Mouse (Mus musculus) MEL (cell line): ENCODE measurements at regions not wholly inside any gene's neighbourhood (a gene's known extent, or its start where the extent isn't known, plus 50 kb on each side); places are given as distances from the start of the nearest gene placed in this dataset.

Experiments
- CTCF ChIP-seq, 3 experiments: IDR thresholded peaks in 2 of 3; conservative IDR thresholded peaks in 1 of 3; 2 replicates each; pipeline ENCODE4 v1.5.1; 2011 to 2012; ENCODE audit warnings: low read length in 3 of 3, low read depth in 2 of 3, mild to moderate bottlenecking in 2 of 3, improper control_type of control experiment in 1 of 3, inconsistent platforms in 1 of 3, mixed read lengths in 1 of 3, moderate library complexity in 1 of 3; ENCODE audit not compliant: control insufficient read depth in 1 of 3, insufficient read depth in 1 of 3, poor library complexity in 1 of 3, severe bottlenecking in 1 of 3
- GABPA ChIP-seq: IDR thresholded peaks from 2 replicates; pipeline ENCODE4 v1.6.1; 2012; ENCODE audit warnings: low read depth, mild to moderate bottlenecking, inconsistent platforms, low read length, improper control_type of control experiment, moderate library complexity
- KAT2A ChIP-seq: conservative IDR thresholded peaks from 2 replicates; pipeline ENCODE4 v1.6.1; 2012; ENCODE audit warnings: low read depth, low read length, improper control_type of control experiment, inconsistent platforms
- MYC ChIP-seq: IDR thresholded peaks from 2 replicates; pipeline ENCODE4 v1.6.1; 2011; ENCODE audit warnings: low read depth, mild to moderate bottlenecking, low read length, improper control_type of control experiment, moderate library complexity
- POLR2A ChIP-seq, 2 experiments: IDR thresholded peaks; 2 replicates each; pipeline ENCODE4 v1.6.1; 2011 to 2012; ENCODE audit warnings: low read length in 2 of 2, mild to moderate bottlenecking in 2 of 2, control low read depth in 1 of 2, improper control_type of control experiment in 1 of 2, low read depth in 1 of 2, moderate library complexity in 1 of 2; ENCODE audit not compliant: control insufficient read depth in 1 of 2, insufficient read depth in 1 of 2, poor library complexity in 1 of 2
- UBTF ChIP-seq: IDR thresholded peaks from 2 replicates; pipeline ENCODE4 v1.6.1; 2012; ENCODE audit warnings: low read depth, mild to moderate bottlenecking, inconsistent platforms, low read length, improper control_type of control experiment, moderate library complexity, borderline replicate concordance; ENCODE audit not compliant: insufficient read depth
- USF1 ChIP-seq: IDR thresholded peaks from 2 replicates; pipeline ENCODE4 v1.6.1; 2014; ENCODE audit warnings: low read depth, mild to moderate bottlenecking, inconsistent platforms, low read length, improper control_type of control experiment, moderate library complexity
- ZC3H11A ChIP-seq: IDR thresholded peaks from 2 replicates; pipeline ENCODE4 v1.6.1; 2012; ENCODE audit warnings: low read depth, mild to moderate bottlenecking, inconsistent platforms, low read length, improper control_type of control experiment
- ZKSCAN1 ChIP-seq: IDR thresholded peaks from 2 replicates; pipeline ENCODE4 v1.6.1; 2012; ENCODE audit warnings: low read depth, mild to moderate bottlenecking, inconsistent platforms, low read length, improper control_type of control experiment, moderate library complexity
- ZNF384 ChIP-seq: IDR thresholded peaks from 2 replicates; pipeline ENCODE4 v1.6.1; 2012; ENCODE audit warnings: low read depth, mild to moderate bottlenecking, inconsistent platforms, low read length, improper control_type of control experiment

- no peak for TF ChIP-seq GABPA
- no peak for TF ChIP-seq USF1
- TF ChIP-seq ZKSCAN1: no peak
- TF ChIP-seq CTCF (IDR thresholded peaks at IDR 0.05 in 2 of 3, conservative IDR thresholded peaks at IDR 0.05 in 1 of 3; ENCODE audit: control insufficient read depth in 1 of 3, insufficient read depth in 1 of 3, low read depth in 2 of 3, low read length in 3 of 3, poor library complexity in 1 of 3, severe bottlenecking in 1 of 3): no peak
- no peak for TF ChIP-seq POLR2A (IDR thresholded peaks at IDR 0.05; ENCODE audit: control insufficient read depth in 1 of 2, insufficient read depth in 1 of 2, low read depth in 1 of 2, low read length in 2 of 2, poor library complexity in 1 of 2)
- no peak for TF ChIP-seq UBTF
- TF ChIP-seq ZC3H11A: no peak
- TF ChIP-seq ZNF384: no peak
- no peak for TF ChIP-seq KAT2A
- TF ChIP-seq MYC: no peak
These were observed 454.1 kb downstream of the Plod2 start for GRCm38 (mm10) chr9:92996156-92996555.
